Mouse (Mus musculus) limb, embryonic 10.5 days (tissue): Measurements from ENCODE around the gene Cxcl12. TPM values are rescaled to one million over a fixed set of nuclear protein-coding genes. Genes with fewer than 3 reads are reported as not detected.
A peak's percentile ranks its signal among the peaks of the same experiment; 100 is the strongest.

Source experiments
- DNase-seq: peaks from one replicate; pipeline ENCODE4 v3.0.0-alpha.2; 2017; ENCODE audit warnings: low spot score
- H3K27ac ChIP-seq: fragments of 300-500 bp; sonication (generic); 2 replicates; pipeline ENCODE4 v1.5.1; 2016; ENCODE audit warnings: mild to moderate bottlenecking
- H3K27me3 ChIP-seq: fragments of 300-500 bp; sonication (generic); 2 replicates; pipeline ENCODE4 v1.6.1; 2016; ENCODE audit warnings: low read depth, mild to moderate bottlenecking; ENCODE audit not compliant: poor library complexity, severe bottlenecking
- H3K36me3 ChIP-seq: fragments of 300-500 bp; sonication (generic); 2 replicates; pipeline ENCODE4 v1.6.1; 2016; ENCODE audit warnings: mild to moderate bottlenecking, moderate library complexity
- H3K4me1 ChIP-seq: fragments of 300-500 bp; sonication (generic); 2 replicates; pipeline ENCODE4 v1.6.1; 2016
- H3K4me3 ChIP-seq: fragments of 300-500 bp; sonication (generic); 2 replicates; pipeline ENCODE4 v1.5.1; 2016; ENCODE audit warnings: mild to moderate bottlenecking, moderate library complexity
- H3K9me3 ChIP-seq: fragments of 300-500 bp; sonication (generic); replicated peaks from 2 replicates; pipeline ENCODE4 v1.6.1; 2016; ENCODE audit warnings: mild to moderate bottlenecking
- WGBS: fragments of 180-500 bp; shearing (Covaris S2); methylation state at CpG from one replicate; pipeline ENCODE4 v1.1.7; 2016; 5-methylcytosine and 5-hydroxymethylcytosine counted together
- polyA plus RNA-seq: library from polyadenylated mRNA; unstranded; fragments of >200 nt; fragmentation: Nextera tagmentation; extraction: Ambion mirVana; gene quantifications from 2 replicates; pipeline ENCODE4 v1.2.1, GENCODE M21; 2016

Cxcl12 gene
- polyA plus RNA-seq, 1 experiment from 2014 or later = 74.6 TPM

- H3K27ac ChIP-seq = peak overlapping the region; percentile 56; the same call in 1 of the 2 replicates
- WGBS = 31% methylated on average over 16 of the region's 16 CpGs
- H3K36me3 ChIP-seq = no peaks in the 10 kb centered on the region
- peak overlapping the region; percentile 15; the same call in 1 of the 2 replicates for H3K4me3 ChIP-seq
- peak; percentile 60 for DNase-seq
- peaks cover 44% of the 10 kb centered on the region for H3K27me3 ChIP-seq
- peaks cover 36% of the 10 kb centered on the region for H3K4me1 ChIP-seq
- no peaks in the 10 kb centered on the region for H3K9me3 ChIP-seq
Measured at GRCm38 (mm10) chr6:117159710-117160690, 8.3 kb upstream of the Cxcl12 start.

GRCm38 (mm10) chr6:117163486-117163885 lies 4.8 kb upstream of the Cxcl12 start:
- WGBS = 85% methylated on average over 5 of the region's 5 CpGs
- no peak for DNase-seq
- H3K4me3 ChIP-seq = no peak overlapping the region

GRCm38 (mm10) chr6:117166581-117167425 lies 1.5 kb upstream of the Cxcl12 start:
- peaks cover 54% of the 10 kb centered on the region for H3K4me1 ChIP-seq
- 1% methylated on average over 16 of the region's 16 CpGs for WGBS
- H3K4me3 ChIP-seq = peak overlapping the region; percentile 79
- peak overlapping the region; percentile 91 for H3K27ac ChIP-seq
- peaks cover 73% of the 10 kb centered on the region for H3K27me3 ChIP-seq
- DNase-seq = peak; percentile 94
- H3K36me3 ChIP-seq = peaks cover 8% of the 10 kb centered on the region; the same call in 1 of the 2 replicates
- H3K9me3 ChIP-seq = no peaks in the 10 kb centered on the region

More at GRCm38 (mm10) chr6:117163486-117163885, 4.8 kb upstream of the Cxcl12 start:
- Histone ChIP-seq H3K4me1 (peaks cover 53% of the 10 kb centered on the region), H3K27me3 (peaks cover 40% of the 10 kb centered on the region), H3K9me3 (no peaks in the 10 kb centered on the region), H3K27ac (no peak overlapping the region), H3K36me3 (no peaks in the 10 kb centered on the region)

GRCm38 (mm10) chr6:117167426-117167730 lies 957 bp upstream of the Cxcl12 start:
- Histone ChIP-seq H3K4me3 (peak overlapping the region; percentile 79), H3K9me3 (no peaks in the 10 kb centered on the region), H3K4me1 (peaks cover 54% of the 10 kb centered on the region), H3K27ac (peak overlapping the region; percentile 91), H3K27me3 (peaks cover 78% of the 10 kb centered on the region), H3K36me3 (peaks cover 12% of the 10 kb centered on the region)
- WGBS = 13% methylated on average over 7 of the region's 7 CpGs
- DNase-seq = peak; percentile 63

- Histone ChIP-seq H3K27ac (peak overlapping the region; percentile 91), H3K36me3 (peaks cover 31% of the 10 kb centered on the region), H3K9me3 (no peaks in the 10 kb centered on the region), H3K4me3 (peak overlapping the region; percentile 79), H3K27me3 (peaks cover 75% of the 10 kb centered on the region), H3K4me1 (peaks cover 67% of the 10 kb centered on the region)
- under 1% methylated on average over 46 of the region's 46 CpGs for WGBS
- peak; percentile 72 for DNase-seq
Measured at GRCm38 (mm10) chr6:117169051-117169909, 945 bp downstream of the Cxcl12 start.

GRCm38 (mm10) chr6:117169910-117170747 lies 1.8 kb downstream of the Cxcl12 start:
- Histone ChIP-seq H3K36me3 (peaks cover 36% of the 10 kb centered on the region), H3K4me3 (peak overlapping the region; percentile 79), H3K4me1 (peaks cover 73% of the 10 kb centered on the region), H3K27ac (peak overlapping the region; percentile 91), H3K27me3 (peaks cover 75% of the 10 kb centered on the region), H3K9me3 (no peaks in the 10 kb centered on the region)
- DNase-seq = no peak
- 32% methylated on average over 10 of the region's 10 CpGs for WGBS

GRCm38 (mm10) chr6:117172358-117172757 lies 4.0 kb downstream of the Cxcl12 start:
- Histone ChIP-seq H3K27me3 (peaks cover 78% of the 10 kb centered on the region), H3K36me3 (peaks cover 57% of the 10 kb centered on the region), H3K4me1 (peaks cover 71% of the 10 kb centered on the region), H3K4me3 (no peak overlapping the region), H3K9me3 (no peaks in the 10 kb centered on the region), H3K27ac (no peak overlapping the region)
- WGBS = 92% methylated on average over 6 of the region's 6 CpGs
- DNase-seq = no peak

DNA sequence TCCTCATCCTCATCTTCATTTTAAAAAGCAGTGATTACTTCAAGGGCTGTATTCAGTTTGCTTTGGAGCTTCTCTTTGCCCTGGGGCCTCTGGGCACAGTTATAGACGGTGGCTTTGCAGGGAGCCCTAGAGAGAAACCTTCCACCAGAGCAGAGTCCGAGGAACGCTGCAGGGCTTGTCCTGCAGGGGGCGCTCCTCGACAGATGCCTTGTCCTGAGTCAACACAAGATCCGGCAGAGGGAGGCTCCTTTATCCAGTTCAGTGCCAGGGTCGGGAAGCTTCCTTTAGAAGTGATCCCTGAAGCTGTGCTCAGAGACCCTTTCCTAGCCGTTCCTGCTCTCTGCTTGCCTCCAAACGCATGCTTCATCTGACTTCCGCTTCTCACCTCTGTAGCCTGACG lies 5.5 kb downstream of the Cxcl12 start:
- Histone ChIP-seq H3K9me3 (no peaks in the 10 kb centered on the region), H3K27me3 (peaks cover 78% of the 10 kb centered on the region), H3K4me3 (no peak overlapping the region), H3K4me1 (peaks cover 56% of the 10 kb centered on the region), H3K27ac (0 out of 2 replicates have a peak overlapping the region, but pooled peaks have one; percentile 20), H3K36me3 (peaks cover 72% of the 10 kb centered on the region)
- WGBS = 16% methylated on average over 11 of the region's 11 CpGs
- peak; percentile 93 for DNase-seq

- Histone ChIP-seq H3K27ac (no peak overlapping the region), H3K9me3 (no peaks in the 10 kb centered on the region), H3K4me3 (no peak overlapping the region), H3K4me1 (peaks cover 46% of the 10 kb centered on the region), H3K27me3 (peaks cover 76% of the 10 kb centered on the region), H3K36me3 (peaks cover 81% of the 10 kb centered on the region)
- WGBS = 66% methylated on average over 2 of the region's 2 CpGs
- no peak for DNase-seq
Measured at GRCm38 (mm10) chr6:117175113-117175793, 6.9 kb downstream of the Cxcl12 start.

GRCm38 (mm10) chr6:117176406-117176805 lies 8.1 kb downstream of the Cxcl12 start:
- Histone ChIP-seq H3K36me3 (peaks cover 83% of the 10 kb centered on the region), H3K27ac (no peak overlapping the region), H3K27me3 (peaks cover 72% of the 10 kb centered on the region), H3K4me3 (no peak overlapping the region), H3K4me1 (peaks cover 38% of the 10 kb centered on the region), H3K9me3 (no peaks in the 10 kb centered on the region)
- WGBS = 20% methylated on average over 5 of the region's 5 CpGs
- peak; percentile 71 for DNase-seq

GRCm38 (mm10) chr6:117180303-117180702 lies 12.0 kb downstream of the Cxcl12 start:
- 45% methylated on average over 6 of the region's 6 CpGs for WGBS
- Histone ChIP-seq H3K9me3 (no peaks in the 10 kb centered on the region), H3K4me3 (no peak overlapping the region), H3K27ac (no peak overlapping the region), H3K4me1 (peaks cover 17% of the 10 kb centered on the region), H3K27me3 (peaks cover 49% of the 10 kb centered on the region), H3K36me3 (peaks cover 51% of the 10 kb centered on the region)
- DNase-seq = no peak
